Mouse (Mus musculus): Measurements from ENCODE around the gene Ezr. TPM values are rescaled to one million over a fixed set of nuclear protein-coding genes. Genes with fewer than 3 reads are reported as not detected.

Gene Ezr
- total RNA-seq, 2 experiments from 2014 or later, result 21.9 to 27.4 TPM

GRCm38 (mm10) chr17:6768301-6768788 is 14.2 kb downstream of the Ezr start:
- peak in 1 of 2 experiments; percentile 42 for DNase-seq

DNA sequence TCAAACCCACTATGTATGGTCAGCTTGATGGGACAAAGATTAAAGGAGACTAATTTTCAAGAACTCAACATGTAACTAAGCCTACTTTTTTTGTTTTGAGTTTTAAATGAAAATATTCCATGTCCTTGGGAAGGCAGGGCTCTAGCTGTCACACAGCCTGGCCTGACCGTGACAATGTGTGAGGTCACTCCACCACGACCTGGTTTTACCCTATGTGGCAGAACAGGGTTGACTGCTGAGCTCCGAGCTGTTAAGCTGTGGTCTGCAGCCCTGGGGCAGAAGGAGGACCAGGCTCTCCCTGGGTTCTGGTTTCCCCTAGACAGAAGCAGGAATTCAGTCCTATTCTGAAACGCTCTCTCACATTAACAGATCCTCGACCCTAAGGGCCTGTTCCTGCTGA is 14.8 kb downstream of the Ezr start:
- peak; percentile 37 to 65 for DNase-seq

DNA sequence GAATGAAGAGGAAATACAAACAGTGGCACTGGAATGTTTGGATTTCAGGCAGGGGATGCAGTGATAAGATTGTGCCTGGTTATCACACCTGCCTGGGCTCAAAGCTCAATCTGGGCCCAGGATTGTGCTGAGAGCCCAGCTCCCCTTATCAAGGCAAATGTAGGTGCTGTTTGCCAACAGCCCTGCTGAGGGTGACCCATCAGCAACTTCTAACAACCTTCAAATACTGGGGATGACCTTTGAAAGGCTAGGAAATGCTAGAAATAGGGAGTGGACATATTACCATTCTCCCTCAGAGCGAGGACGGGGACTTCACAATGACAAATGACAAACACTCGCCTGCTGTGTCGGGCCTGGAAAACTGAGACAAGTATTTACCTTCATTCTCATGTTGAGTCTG is 15.8 kb downstream of the Ezr start:
- no peak for DNase-seq

- no peak for DNase-seq
Measured at GRCm38 (mm10) chr17:6765886-6766285, 16.7 kb downstream of the Ezr start.

- DNase-seq, result peak in 1 of 2 experiments; percentile 44
Measured at GRCm38 (mm10) chr17:6764730-6765129, 17.9 kb downstream of the Ezr start.

- DNase-seq, result no peak
Measured at GRCm38 (mm10) chr17:6764227-6764593, 18.4 kb downstream of the Ezr start.

GRCm38 (mm10) chr17:6763513-6764226 is 18.9 kb downstream of the Ezr start:
- no peak for DNase-seq

- DNase-seq, result no peak
Measured at GRCm38 (mm10) chr17:6759717-6760292, 22.8 kb downstream of the Ezr start.

GRCm38 (mm10) chr17:6758845-6759244 is 23.7 kb downstream of the Ezr start:
- DNase-seq, result no peak

DNA sequence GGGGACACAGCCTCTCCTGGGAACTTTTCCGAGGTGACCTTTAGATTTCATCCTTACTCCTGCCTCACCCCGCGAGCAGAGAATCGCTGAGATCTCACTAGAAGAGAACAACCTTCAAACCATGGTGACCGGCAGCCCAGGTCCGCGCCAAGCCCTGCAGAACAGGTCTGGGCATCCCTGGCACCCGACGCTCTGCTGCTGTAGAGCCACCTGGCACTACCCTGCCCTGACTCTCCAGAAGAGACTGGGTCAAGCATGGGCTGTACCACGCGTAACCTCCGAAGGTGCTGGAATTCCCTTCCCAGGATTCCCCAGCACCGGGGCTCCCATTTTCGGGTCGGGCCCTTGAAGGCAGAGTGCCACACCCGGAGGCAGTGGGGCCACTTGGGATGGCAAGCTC is 24.7 kb downstream of the Ezr start:
- DNase-seq, result no peak

GRCm38 (mm10) chr17:6755873-6756272 is 26.7 kb downstream of the Ezr start:
- no peak for DNase-seq

DNA sequence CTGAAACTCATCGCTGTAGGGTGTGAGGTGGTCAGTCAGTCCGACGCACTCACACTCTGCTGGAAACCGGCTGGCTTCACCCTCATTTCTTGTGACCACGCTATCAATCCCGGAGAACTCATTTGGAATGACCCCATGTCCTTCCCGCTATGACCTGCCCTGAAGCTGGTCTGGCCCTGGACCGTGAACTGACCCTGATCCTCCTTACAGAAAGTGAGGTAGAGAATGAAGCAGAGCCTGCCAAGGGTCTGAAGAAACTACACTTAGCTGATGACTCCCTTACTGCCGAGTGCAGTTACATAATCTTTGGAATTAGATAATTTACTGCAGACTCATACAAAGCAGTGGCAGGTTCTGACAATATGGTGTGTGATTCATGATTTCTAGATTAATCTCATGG is 27.4 kb downstream of the Ezr start:
- no peak for DNase-seq

DNA sequence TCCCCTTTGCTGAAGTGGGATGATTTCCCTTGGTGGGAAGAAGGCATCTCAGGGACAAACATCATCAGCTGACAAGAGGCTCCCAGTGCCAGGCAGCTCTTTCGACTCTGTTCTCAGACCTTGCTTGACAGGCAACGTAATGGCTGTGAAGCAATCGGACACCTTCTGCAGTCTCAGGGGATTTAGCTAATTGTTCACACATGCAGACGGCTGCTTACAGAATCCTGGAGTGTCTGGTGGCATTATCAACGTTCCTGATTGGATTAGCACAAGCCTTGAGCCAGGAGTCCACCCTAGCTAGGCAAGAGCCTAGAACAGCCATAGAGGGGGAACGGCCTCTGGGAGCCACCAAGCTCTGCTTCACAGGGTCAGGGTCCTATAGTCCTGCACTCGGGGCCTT is 30.2 kb downstream of the Ezr start:
- no peak for DNase-seq

DNA sequence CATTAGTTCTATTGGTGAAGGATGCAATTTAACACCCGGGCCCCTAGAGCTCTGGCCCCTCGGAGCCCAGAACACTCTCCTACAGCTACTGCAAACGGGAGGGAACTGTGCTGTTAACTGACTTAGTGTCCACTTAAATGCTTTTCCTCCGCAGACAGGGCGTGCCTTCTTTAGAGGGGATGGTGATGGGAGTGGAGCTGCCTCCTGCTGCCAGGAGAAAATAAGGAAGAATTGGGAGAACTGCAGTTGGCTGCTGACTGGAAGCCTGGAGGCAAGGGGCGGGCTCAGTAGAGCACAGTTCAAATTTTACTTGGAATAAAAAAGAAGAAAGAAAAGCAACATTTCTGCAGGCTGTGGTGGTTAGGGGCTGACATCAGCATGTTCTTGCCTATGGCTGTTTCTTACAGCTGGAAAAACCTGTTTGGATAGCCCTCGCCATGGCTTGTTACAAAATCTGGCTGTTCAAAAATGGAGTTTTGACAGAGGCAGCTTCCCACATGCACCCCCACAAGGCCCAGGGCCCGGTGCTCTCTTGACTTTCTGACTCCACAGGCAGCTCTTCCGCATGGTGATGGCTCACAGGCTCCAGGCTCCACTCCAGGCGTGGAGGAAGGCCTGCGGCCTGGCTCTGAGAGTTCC is 31.2 kb downstream of the Ezr start:
- DNase-seq, result no peak

DNA sequence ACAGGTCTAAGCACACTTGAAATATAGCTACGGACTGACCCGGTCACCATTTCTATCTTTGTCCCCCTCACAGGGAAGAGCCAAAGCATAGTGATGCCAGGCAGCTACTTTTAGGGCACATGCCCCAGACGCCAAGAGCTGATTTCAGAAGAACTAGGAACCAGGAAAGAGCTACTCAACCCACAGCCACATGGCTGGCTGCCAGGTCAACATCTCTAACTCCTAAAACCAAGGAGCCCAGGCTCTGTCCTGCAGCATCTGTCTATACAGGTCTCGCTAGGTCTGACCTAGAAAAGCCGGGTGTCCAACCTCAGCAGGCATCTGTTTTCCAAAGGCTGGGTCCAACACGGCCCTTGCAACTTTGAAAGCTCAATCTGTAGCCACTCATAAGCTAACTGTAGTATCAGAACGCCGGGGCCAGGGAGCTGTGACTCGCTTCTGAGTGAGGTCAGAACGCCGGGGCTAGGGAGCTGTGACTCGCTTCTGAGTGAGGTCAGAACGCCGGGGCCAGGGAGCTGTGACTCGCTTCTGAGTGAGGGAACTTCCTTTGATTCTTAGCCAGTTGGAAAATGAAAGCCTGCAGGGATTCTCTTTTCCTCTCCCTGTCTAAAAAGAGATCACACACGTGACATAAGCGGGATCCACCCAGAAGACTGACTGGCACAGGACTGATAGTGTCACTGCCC is 33.7 kb downstream of the Ezr start:
- DNase-seq, result peak; percentile 80 to 83

DNA sequence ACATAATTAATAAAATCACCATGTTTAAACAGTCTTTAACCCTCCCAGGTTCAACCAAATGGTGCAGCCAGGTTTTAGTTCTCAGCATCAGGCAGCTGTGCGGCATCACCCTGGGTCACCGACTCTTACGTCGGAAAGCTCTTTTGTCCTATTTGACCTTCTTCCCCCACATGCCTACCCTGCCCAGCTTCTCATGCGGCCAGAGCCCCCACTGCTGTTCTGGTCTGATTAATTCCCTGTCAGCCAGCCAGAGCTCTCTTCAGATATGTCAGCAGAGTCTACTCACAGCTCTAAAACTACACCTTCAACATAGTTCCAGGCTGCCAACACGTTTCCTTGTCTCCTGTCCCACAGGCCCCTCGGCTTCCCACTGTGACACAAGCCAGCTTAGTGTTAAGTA is 35.1 kb downstream of the Ezr start:
- DNase-seq, result no peak

- peak; percentile 47 to 65 for DNase-seq
Measured at GRCm38 (mm10) chr17:6746452-6747231, 35.9 kb downstream of the Ezr start.

GRCm38 (mm10) chr17:6745975-6746374 is 36.6 kb downstream of the Ezr start:
- DNase-seq, result no peak

GRCm38 (mm10) chr17:6745503-6745902 is 37.1 kb downstream of the Ezr start:
- DNase-seq, result no peak

- DNase-seq, result no peak
Measured at GRCm38 (mm10) chr17:6744871-6745270, 37.7 kb downstream of the Ezr start.

DNA sequence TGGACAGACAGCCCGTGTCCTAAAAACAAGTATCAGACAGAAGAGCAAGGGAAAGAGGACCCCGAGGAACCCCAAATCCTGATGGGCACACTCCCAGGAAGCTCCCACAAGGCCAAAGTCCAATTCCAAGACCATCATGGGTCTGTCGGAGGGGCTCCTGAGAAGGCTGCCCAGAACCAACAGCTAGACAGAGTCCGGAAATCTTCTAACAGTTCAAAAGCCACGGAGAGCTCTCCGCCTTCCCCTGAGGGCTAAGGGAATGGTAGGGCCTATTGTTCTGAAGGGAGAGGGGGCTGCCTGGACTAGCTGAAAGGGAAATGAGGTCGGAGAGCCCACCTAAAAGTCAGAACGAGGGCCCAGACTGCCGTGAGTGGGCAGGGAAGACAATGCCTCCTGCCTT is 38.2 kb downstream of the Ezr start:
- no peak for DNase-seq

DNA sequence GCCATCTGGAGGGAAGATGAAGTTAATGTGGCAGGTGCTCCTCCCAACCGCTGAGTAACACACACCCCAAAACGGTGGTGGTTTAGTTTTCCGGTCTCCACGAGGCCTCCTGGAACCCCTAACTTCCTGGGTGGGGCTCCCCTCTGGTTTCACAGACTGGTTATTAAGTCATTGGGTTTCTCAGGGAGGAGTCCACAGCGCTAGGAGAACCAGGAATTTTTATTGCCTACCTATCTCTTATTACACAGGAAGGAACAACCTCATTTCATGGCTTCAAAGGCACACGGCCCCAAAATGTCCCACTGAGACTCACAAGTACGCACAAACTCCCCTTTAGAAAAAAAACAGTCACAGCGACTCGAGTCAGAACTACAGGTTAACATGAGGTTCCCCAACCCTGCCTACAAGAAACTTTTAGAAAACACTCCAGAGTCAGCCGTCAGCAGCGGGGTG is 38.8 kb downstream of the Ezr start:
- no peak for DNase-seq
